Mouse (Mus musculus) cortical plate, adult 2 months (tissue): ENCODE data around the gene Tsr3.

ENCODE experiments used
- CTCF ChIP-seq: fragments of 200-500 bp; IDR thresholded peaks from 2 replicates; pipeline ENCODE4 v1.5.1; 2011; ENCODE audit warnings: mild to moderate bottlenecking, control low read depth, low read length; ENCODE audit not compliant: insufficient read depth; ENCODE audit errors: extremely low read depth
- POLR2A ChIP-seq: fragments of 200-500 bp; IDR thresholded peaks from 2 replicates; pipeline ENCODE4 v1.6.1; 2011; ENCODE audit warnings: mild to moderate bottlenecking, low read length, control low read depth; ENCODE audit not compliant: insufficient read depth; ENCODE audit errors: extremely low read depth

DNA sequence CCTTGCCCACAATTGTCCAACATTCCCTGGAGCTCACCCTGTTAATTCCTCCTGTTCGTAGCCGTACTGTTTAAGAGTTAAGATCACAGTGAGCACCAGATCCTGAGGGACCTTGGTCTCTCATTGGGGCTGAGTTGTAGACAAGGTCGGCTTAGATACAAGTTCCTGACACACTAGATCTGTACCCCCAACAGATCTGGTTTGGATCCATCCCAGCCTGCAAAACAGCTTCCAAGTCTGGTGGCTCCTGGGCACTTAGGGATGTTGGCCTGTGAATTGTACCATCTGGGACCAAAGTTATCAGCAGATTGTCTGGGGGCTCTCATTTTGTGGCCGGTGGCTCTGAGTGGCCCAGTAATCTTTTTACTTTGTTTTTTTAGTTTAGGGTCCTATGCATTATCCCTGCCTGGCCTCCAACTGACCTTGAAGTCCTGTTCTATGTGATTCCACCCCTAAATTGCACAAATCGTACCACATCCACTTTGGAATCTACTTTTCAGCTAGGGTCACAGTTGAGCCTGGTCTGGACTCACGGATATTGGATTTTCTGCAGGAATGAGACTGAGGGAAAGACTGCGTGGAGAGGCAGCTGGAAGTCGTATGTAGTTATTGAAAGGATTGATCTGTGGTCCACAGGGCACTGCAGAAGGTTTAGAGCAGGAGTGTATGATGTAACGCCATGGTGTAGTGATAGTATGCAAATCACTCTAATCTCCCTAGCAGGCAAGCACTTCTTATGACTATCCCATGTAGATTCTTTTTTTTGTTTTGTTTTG is 34.8 kb downstream of the Tsr3 start, which contains the start of gene Ube2i:
- TF ChIP-seq CTCF (no peak), POLR2A (no peak)
